Mouse (Mus musculus): ENCODE measurements around the gene Gm16181. TPM values are rescaled to one million over a fixed set of nuclear protein-coding genes. Genes with fewer than 3 reads are reported as not detected.

The Gm16181 gene
- total RNA-seq (2014; fragmentation: Nextera tagmentation): not detected in 2 replicates
- 0.82 TPM in 1 of 2 replicates, not detected in the other for total RNA-seq (2017)

GRCm38 (mm10) chr17:35220156-35220952, at the start of gene Gm16181:
Gene Gm16181, plus strand, starts transcription at chr17:35220834.
- peak; percentile 5; the same call in 1 of the 2 replicates for ATAC-seq (replicated peaks; ENCODE audit: poor library complexity, severe bottlenecking)

GRCm38 (mm10) chr17:35172445-35173234, 48.0 kb upstream of the Gm16181 start:
- peak; percentile 85 for ATAC-seq (replicated peaks; ENCODE audit: poor library complexity, severe bottlenecking)

GRCm38 (mm10) chr17:35173329-35173728, 47.3 kb upstream of the Gm16181 start:
- peak; percentile 63 for ATAC-seq (replicated peaks; ENCODE audit: poor library complexity, severe bottlenecking)

- ATAC-seq (replicated peaks; ENCODE audit: poor library complexity, severe bottlenecking): no peak
These were observed 46.2 kb upstream of the Gm16181 start for GRCm38 (mm10) chr17:35174201-35174977.

GRCm38 (mm10) chr17:35175382-35175781, 45.3 kb upstream of the Gm16181 start:
- ATAC-seq (replicated peaks; ENCODE audit: poor library complexity, severe bottlenecking): no peak

GRCm38 (mm10) chr17:35175968-35176367, 44.7 kb upstream of the Gm16181 start, which contains the start of gene Aif1:
Gene Aif1, minus strand, starts transcription at chr17:35176068.
- no peak for ATAC-seq (replicated peaks; ENCODE audit: poor library complexity, severe bottlenecking)

- ATAC-seq (replicated peaks; ENCODE audit: poor library complexity, severe bottlenecking): peak; percentile 92
These were observed 42.1 kb upstream of the Gm16181 start for GRCm38 (mm10) chr17:35178528-35178927.

GRCm38 (mm10) chr17:35180093-35180492, 40.5 kb upstream of the Gm16181 start:
- no peak for ATAC-seq (replicated peaks; ENCODE audit: poor library complexity, severe bottlenecking)

- ATAC-seq (replicated peaks; ENCODE audit: poor library complexity, severe bottlenecking): peak; percentile 48
These were observed 34.7 kb upstream of the Gm16181 start for GRCm38 (mm10) chr17:35185639-35186611.

GRCm38 (mm10) chr17:35186681-35187080, 34.0 kb upstream of the Gm16181 start:
- ATAC-seq (replicated peaks; ENCODE audit: poor library complexity, severe bottlenecking): peak; percentile 16; the same call in 1 of the 2 replicates

- no peak for ATAC-seq (replicated peaks; ENCODE audit: poor library complexity, severe bottlenecking)
These were observed 33.3 kb upstream of the Gm16181 start for GRCm38 (mm10) chr17:35187345-35187744.

- peak; percentile 47 for ATAC-seq (replicated peaks; ENCODE audit: poor library complexity, severe bottlenecking)
These were observed 32.5 kb upstream of the Gm16181 start, which contains the start of gene Lst1 for GRCm38 (mm10) chr17:35187959-35188610. Gene Lst1, minus strand, starts transcription at chr17:35188439.

GRCm38 (mm10) chr17:35189186-35189585, 31.4 kb upstream of the Gm16181 start:
- ATAC-seq (replicated peaks; ENCODE audit: poor library complexity, severe bottlenecking): peak; percentile 35

- 0 out of 2 replicates have a peak, but pooled peaks have one; percentile 6 for ATAC-seq (replicated peaks; ENCODE audit: poor library complexity, severe bottlenecking)
These were observed 30.5 kb upstream of the Gm16181 start for GRCm38 (mm10) chr17:35190096-35190495.

- ATAC-seq (replicated peaks; ENCODE audit: poor library complexity, severe bottlenecking): no peak
These were observed 28.9 kb upstream of the Gm16181 start for GRCm38 (mm10) chr17:35191723-35192122.

- ATAC-seq (replicated peaks; ENCODE audit: poor library complexity, severe bottlenecking): peak; percentile 58
These were observed 27.7 kb upstream of the Gm16181 start for GRCm38 (mm10) chr17:35192924-35193323.

- ATAC-seq (replicated peaks; ENCODE audit: poor library complexity, severe bottlenecking): no peak
These were observed 26.5 kb upstream of the Gm16181 start, which contains the start of gene Ltb for GRCm38 (mm10) chr17:35193881-35194843. Gene Ltb, plus strand, starts transcription at chr17:35194439.
